Mouse (Mus musculus) urinary bladder, adult 18-20 months (tissue): ENCODE data around the gene Fbxo11.
"Not testable (repeated sequence)": the region's sequence is repeated elsewhere in the genome, so short reads cannot be mapped to it uniquely, and the experiment has no call there.

Source experiments
- DNase-seq, 2 experiments: peaks; one replicate each; pipeline ENCODE4 v3.0.0; 2022; ENCODE audit warnings: low spot score in 2 of 2, mixed read lengths in 2 of 2

Gene Fbxo11

DNA sequence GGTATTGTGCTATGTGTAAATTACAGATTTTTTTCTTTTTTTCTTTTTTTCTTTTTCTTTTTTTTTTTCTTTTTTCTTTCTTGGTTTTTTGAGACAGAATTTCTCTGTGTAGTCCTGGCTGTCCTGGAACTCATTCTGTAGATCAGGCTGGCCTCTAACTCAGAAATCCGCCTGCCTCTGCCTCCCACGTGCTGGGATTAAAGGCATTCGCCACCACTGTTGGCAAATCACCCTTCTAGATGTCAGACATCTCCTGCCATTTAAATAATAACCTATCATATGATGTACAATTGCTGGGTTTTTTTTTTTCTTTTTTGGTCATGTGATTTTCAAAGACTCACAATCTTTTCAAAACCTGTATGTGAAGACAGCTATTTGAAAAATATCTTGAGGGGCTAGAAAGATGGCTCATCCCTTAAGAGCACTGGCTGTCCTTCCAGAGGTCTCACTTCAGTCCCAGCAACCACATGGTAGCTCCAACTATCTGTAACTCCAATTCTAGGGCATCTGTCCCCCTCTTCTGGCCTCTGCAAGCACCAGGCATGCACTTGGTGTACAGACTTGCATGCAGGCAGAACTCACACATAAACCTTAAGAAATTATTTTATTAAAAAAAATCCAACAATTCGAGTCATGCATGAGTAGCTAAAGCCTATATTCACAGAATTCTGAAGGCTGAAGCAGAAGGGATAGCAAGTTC is 2.3 kb upstream of the Fbxo11 start:
- no peak for DNase-seq

DNA sequence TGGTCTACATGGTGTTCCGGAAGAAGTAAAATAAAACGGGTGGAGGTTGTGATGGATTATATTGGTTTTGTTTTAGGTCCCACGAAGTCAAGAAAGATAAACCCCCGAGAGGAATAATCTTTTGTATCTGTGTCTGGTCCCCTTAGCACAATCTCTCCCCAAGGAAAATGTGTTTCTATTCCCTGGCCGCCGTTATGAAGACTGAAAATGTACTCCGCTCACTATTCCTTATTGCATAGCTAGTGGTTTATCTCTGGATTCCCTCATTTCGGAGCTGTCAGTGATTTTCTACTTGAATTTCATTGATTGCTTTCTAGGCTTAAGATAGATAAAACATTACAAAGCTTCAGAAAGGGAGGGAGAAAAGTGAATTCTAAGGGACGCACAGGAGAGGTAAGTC is 1.7 kb upstream of the Fbxo11 start:
- no peak for DNase-seq

DNA sequence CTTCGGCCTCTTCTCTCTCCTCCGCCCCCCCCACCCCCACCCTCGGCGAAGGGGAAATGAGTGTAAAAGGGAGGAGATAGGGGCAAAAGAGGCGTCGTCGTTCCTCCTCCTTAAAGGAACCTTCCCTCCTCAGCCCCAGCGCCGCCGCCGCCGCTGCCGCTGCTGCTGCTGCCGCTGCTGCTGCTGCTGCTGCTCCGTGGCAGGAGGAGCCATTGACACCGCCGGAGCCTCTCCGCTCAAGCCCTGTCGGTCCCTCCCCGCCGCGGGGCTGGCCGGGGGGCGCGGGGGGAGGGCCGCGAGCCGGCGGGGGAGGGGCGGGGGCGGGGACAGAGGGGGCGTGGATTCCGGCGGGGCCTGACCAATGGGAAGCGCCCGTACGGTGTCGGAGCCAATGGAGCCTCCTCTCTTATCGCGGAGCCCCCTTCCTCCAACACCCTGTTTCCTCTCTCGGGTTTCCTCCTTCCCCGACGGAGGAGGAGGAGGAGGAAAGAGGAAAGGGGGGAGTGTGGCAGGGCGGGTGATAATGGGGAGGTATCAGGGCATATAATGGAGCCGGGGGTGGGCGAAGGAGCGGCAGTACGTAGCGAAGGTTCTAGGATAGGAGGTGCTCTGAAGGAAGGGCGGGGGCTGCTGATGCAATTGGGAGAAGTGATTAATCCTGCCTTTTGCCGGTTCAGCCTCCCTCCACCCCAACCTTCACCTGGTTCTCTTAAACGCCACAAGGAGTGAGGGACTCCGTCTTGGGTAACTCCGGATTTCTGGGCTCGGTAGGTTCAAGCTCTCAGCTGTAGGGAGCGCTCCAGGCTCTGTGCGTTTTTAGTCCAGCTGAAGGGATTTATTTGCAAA is 933 bp upstream of the Fbxo11 start:
- DNase-seq, result peak; percentile 79 to 92

DNA sequence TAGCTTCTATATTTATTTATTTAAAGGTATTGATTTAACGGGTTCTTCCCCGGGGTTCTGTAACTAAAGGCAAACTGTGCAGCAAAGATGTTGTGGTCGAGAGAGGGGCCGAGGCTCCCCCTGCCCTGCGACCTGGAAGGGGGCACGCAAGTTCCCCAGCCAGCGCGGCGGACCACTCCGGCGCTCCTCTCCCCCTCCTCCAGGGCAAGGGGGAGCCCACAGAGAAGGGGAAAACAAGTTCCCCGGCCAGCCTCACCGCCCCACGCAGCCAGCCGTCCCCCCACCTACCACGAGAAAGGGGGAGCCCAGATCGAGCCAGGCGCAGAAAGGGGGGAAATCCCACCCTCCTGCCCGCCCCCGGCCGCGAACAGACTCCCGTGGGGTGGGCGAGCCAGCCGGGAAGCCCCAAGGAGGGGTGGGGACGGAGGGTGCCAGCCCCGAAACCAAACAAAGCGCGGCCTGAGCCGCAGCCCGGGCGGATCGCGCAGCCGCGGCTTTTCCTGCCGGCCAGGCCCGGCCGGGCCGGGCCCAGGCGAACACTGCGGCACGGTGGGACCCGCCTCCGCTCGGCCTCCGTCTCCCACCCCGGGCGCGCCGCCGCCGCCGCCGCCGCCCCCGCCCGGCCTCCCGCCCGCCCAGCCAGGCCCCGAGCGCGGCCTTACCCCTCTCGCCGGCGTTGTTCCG is 602 bp downstream of the Fbxo11 start:
- DNase-seq, result peak; percentile 39 to 55

DNA sequence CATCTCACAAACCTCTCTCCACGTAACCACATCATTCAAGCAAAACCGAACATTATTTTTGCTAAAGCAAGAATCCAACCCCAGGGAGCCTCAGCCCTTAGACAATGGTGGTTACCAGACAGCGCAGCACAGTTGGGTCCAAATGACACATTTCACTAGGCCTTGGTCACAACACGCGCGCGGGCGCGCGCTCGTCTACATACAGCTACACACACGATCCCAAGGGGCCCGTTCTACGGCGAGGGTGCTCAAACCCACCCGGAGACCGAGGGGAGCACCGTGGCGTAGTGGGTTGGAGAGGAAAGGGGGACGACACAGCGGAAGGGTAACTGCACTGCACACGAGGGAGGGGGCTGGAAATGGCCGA is 1.1 kb downstream of the Fbxo11 start:
- DNase-seq, result peak; percentile 37 to 68

DNA sequence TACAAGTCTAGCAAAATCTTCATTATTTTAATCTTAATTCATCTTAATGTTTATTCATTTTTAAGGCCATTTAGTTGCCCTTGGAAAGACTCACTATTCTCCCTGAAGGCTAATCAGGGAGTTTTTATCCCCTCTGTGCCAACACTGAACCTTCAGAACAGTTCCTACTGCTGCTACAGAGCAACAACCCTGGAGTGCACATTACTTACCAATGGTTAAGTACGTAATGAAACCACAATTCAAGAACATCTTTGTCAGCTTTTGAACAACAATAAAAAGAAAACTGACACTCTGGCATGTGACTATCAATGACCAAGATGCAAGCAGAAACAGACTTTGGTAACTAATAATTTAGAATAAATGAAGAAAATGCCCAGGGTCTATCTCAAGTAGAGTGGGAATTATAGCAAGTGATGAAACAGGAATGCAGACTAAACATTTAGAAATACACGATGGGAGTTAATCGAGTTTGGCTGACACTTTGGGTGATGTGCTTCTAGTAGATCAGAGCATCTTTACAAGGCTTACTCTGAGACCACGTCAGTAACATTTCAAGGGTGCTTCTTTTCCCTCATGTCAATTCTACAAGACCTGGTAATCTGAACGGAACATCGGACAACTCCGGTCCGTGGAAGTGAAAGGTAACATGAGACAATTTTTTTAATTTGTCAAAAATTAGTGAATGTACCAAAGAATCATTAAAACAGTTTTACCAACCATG is 2.1 kb downstream of the Fbxo11 start:
- DNase-seq, result no peak

DNA sequence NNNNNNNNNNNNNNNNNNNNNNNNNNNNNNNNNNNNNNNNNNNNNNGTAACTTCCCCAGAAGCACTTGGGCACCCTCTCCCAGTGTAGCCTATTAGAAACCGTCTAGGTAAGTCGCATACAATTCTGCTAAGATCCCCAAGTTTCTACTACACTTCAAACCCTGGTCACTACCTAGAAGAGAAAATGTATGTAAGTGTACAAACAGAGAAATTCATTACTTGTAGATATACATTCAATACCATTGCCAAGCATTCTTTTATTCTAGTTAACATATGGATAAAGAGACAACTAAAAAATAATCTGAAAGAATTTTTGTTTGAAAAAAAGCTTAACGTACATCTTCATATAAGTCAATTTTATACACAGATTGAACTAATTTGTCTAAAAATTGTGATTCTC is 3.1 kb downstream of the Fbxo11 start:
- DNase-seq, result no peak

DNA sequence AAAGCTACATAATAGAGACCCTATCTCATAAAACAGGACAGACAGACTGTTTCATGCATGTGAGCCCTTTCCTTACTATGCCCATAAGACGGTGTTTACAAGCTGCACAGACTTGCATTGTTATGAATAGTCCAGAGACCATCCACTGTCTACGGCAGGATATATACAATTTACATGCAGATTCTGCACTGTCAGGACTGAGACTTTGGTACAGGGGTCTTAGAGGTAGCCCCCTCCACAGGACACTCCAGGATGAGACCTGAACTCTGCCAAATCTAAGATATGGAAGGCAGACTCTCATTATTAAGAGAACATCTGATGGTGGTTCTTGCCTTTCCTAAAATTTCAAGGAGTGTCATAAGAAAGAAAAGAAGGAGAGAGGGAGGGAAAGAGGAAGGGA is 6.8 kb downstream of the Fbxo11 start:
- no peak for DNase-seq

DNA sequence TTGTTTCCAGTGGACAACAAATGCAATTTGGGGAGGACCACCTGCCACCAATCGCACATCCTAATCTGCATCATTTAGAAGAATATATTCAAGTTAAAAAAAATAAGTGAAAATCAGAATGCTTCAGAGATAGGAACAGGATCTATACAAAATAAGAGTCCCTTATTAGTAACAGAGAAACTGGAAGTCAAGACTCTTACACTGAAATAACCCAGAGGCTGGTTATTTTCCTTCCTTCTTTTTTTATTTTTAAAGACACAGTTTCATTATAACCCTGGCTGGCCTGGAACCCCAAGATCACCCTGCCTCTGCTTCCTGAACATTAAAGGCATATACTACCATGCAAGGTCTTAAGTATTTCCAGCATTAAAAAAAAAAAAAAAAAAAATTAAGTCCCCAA is 7.2 kb downstream of the Fbxo11 start:
- DNase-seq, result no peak

DNA sequence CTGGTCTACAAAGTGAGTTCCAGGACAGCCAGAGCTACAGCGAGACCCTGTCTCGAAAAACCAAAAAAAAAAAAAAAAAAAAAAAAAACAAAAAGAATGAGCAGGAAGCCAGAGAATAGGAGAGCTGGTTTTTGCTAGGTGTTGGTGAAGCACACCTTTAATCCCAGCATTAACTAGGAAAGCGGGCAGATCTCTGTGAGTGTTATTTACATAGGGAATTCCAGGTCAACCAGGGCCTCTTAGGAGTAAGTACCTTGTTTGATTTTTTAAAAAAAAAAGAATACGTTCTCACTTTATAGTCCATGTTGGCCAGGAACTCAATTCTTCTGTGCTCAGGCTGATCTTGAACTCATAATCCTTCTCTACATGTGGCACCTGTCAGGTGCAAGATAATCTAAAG is 13.4 kb downstream of the Fbxo11 start:
- no peak for DNase-seq

DNA sequence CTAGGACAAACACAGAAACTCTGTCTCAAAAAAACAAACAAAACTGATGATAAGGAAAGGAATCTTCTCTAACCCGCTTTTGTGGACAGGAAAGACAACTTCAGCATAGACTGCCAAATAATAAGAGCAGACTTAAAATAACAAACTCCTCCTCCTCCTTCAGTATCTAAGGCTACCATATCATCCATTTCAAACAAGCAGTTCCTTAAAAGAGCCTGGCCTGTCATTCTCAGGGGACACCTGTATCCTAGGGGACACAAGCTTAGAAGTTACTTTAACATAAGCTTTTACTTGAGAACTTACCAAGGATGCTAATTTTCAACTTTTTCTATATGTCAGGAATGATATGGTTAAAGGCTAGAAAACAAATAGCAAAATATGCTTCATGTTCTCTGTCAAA is 14.2 kb downstream of the Fbxo11 start:
- DNase-seq, result no peak

DNA sequence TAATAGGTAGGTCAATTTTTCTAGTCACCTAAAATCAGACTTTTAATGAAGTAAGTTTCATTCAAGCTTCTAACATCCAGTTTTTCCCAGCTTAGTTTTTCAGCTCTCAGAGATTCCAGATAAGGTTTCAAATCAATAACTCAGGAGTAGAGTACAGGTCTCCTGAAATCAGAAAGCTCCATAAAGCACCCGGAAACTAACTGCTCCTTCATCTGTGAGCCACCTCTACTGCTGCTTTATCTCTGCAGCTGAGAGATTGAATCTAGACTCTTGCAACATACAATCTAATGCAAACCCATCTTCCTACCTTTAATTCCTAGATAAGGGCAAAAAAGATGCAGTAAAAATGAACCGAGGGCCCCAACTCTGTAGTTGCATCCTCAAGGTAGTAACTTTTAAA is 14.8 kb downstream of the Fbxo11 start:
- no peak for DNase-seq

DNA sequence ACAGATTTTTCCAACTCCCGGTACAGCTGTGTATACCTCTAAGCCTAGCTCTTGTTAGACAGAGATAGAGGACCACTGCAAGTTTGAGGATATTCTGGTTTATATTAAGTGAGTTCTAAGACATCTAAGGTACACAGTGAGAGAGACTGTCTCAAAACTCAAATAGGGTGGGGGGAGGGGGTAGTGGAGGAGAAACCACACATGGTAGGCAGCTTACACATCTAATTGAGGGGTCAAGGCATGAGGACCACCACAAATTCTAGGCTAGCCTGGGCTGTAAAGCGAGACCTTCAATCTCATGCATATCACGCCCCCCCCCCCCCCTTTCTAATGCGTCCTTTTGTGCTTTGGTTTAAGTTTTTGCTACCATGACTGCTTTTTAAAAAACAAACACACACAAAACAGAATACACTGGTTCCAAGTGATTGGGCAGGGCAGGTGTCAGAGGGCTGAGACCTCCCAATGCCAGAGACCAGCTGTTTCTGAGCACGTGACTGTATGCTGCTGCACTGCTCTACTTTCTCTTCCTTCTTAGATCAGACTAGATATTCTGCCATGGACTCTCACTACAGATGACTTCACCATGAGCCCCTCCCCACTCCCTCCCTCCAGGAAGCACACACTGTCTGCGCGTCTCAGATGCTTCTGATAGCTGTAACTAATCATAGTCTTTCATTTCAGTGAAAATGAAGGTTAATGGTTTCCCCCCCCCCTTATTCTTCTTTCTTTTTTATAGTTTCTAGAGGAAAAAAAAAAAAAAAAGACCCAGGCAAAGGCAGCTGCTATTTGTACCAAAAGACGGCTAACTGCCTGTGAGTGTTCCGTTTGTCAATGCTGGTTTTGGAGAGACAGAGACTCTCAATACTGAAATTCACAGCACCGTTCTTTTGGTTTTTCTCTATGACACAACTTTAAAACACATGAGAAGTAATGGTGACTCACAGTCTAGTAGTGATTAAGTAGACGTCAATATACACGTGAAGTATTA is 22.7 kb downstream of the Fbxo11 start:
- DNase-seq, result no peak

DNA sequence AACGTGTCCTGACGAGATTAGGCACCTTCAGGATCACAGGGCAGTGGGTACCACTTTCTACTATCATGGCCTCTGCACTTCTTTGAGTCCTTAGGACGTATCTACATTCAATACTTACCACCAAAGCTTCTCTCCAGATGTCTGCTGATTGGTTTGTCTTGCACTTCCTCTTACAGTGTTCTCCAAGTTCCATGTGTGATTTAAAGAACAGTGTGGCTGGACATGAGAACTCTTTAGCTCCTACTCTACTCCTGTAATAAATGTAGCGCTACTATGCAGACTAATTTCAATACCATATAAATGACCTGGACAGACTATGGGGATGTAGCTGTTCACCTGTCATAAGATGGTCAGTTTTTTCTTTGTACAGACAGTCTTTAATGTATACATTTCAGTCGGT is 24.3 kb downstream of the Fbxo11 start:
- no peak for DNase-seq

DNA sequence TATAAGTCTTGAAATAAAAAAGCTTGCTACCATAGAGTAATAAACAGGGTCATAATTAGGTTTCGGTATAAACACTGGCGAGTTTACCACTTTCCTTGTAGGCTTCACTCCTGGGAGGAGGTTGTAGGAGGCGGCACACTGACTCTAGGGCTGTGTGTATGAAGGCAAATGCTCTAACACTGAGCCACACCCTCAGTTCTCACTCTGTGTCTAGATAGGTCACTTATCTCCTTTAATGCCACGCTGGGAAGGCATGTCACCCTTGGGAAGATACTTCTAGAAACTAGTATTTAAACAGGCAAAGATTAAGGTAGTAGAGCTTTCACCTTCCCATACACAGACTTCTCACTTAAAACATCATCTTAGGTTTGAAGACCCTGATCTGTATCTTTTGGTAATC is 30.7 kb downstream of the Fbxo11 start:
- no peak for DNase-seq

DNA sequence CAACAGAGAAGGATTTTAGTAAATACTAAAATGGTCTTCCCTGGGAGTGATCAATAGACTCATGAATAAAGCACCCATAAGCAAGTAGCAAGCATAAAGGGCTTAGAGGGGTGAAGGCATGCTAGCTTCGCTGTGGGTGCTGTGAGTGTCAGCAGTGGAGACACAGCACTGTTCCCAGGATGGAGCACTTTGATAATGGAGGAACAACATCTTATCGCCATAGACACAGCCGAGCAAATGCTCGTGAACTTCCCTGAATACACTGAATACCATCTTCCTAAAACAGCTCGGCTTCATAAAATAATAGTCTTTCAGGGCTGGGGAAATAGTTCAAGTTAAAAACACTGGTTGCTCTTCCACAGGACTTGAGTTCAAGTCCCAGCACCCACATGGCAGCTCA is 33.3 kb downstream of the Fbxo11 start:
- DNase-seq, result no peak

DNA sequence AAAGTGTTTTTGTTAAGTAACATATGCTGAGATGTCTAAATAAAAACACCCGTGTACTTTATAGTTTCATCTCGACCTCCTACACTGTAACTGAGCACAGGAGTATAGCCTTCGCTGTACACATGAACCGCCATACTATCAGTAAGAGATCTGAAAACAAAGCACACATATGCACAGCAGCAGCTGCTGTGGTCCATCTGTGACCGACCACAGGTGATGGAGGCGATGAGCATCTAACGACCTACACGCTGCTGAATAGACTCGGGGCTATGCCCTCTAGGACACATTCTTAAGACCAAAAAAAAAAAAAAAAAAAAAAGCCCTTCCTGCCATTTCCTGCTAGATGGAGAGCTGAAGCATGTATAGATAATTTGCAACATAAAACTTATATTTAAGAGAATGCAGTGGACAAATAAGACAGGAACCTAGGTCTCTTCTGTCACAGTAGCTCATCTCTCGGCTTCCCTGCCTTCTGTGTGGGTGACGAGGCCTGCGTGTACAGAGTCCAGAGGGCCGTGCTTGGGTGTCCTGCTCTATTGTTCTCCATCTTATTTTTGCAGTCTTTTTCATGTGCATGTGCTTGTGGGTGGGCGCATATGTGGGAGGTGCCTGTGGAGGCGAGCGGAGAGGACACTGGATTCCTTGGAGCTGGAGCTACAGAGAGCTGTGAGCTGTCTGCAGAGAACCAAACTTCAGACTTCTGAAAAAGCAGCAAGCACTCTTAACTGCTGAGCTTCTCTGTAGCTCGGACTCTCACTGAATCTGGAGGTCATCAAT is 35.7 kb downstream of the Fbxo11 start:
- no peak for DNase-seq

DNA sequence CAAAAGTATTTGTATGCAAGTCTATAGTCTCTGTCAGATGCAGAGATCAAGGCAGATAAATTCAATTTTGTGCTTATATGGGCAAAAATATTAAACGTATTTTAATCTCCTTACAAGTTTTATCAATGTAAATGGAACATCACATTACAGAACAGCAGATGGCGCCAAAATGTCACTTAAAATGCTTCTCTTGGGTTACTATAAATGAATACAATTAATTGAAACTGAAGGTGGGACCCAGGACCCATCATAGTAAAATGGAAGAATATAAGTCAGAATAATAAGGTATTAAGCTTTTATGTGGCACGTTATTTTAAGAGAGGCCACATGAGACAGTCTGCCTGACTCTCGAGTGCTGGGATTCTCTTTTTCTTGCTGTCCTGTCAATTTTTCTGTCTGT is 39.9 kb downstream of the Fbxo11 start:
- DNase-seq, result no peak

DNA sequence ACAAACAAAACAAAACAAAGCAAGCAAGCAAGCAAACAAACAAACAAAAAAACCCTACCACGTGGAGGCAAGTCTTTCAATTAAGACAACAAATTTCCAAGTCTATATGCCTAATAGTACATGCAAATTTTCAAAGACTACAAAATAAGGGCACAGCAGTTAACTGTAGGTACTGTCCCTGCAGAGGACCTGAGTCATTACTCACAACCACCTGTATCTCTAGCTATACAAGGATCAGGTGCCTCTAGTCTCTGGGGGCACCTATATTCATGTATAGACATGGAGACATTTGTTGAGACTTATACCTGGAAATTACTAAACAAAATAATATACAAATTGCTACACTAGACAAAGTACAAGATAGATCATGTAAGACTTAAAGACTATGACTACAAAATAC is 41.2 kb downstream of the Fbxo11 start:
- no peak for DNase-seq

DNA sequence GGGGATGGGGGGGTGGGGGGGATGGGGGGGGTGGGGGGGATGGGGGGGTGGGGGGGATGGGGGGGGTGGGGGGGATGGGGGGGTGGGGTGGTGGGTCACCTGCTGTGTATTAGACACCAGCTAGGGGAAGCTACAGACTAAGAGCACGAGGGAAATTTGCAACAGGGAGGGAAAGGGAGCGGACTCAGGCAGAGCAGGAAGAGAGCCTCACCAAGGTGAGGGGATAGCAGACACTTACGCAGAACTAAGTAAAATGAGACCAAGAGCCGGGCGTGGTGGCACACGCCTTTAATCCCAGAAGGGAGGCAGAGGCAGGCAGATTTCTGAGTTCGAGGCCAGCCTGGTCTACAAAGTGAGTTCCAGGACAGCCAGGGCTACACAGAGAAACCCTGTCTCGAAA is 49.1 kb downstream of the Fbxo11 start:
- not testable (repeated sequence) for DNase-seq
